Mouse (Mus musculus) forebrain, embryonic 10.5 days (tissue): ENCODE measurements around the gene 4930572O03Rik. TPM values are rescaled to one million over a fixed set of nuclear protein-coding genes. Genes with fewer than 3 reads are reported as not detected.
"Not testable (repeated sequence)": the region's sequence is repeated elsewhere in the genome, so short reads cannot be mapped to it uniquely, and the experiment has no call there.

ENCODE experiments used
- DNase-seq: peaks from one replicate; pipeline ENCODE4 v3.0.0-alpha.2; 2017; ENCODE audit warnings: low spot score; ENCODE audit errors: extremely low spot score
- H3K27ac ChIP-seq: fragments of 300-500 bp; sonication (generic); 2 replicates; pipeline ENCODE4 v1.5.1; 2016; ENCODE audit warnings: mild to moderate bottlenecking
- H3K27me3 ChIP-seq: fragments of 300-500 bp; sonication (generic); 2 replicates; pipeline ENCODE4 v1.6.1; 2016; ENCODE audit warnings: mild to moderate bottlenecking; ENCODE audit not compliant: poor library complexity, severe bottlenecking
- H3K36me3 ChIP-seq: fragments of 300-500 bp; sonication (generic); replicated peaks from 2 replicates; pipeline ENCODE4 v1.6.1; 2016; ENCODE audit warnings: mild to moderate bottlenecking, moderate library complexity
- H3K4me1 ChIP-seq: fragments of 300-500 bp; sonication (generic); 2 replicates; pipeline ENCODE4 v1.6.1; 2016
- H3K4me3 ChIP-seq: fragments of 300-500 bp; sonication (generic); 2 replicates; pipeline ENCODE4 v1.5.1; 2016; ENCODE audit warnings: mild to moderate bottlenecking, moderate library complexity
- H3K9me3 ChIP-seq: fragments of 300-500 bp; sonication (generic); 2 replicates; pipeline ENCODE4 v1.6.1; 2016; ENCODE audit warnings: mild to moderate bottlenecking, moderate library complexity
- WGBS: fragments of 180-500 bp; shearing (Covaris S2); methylation state at CpG from one replicate; pipeline ENCODE4 v1.1.7; 2016; 5-methylcytosine and 5-hydroxymethylcytosine counted together
- polyA plus RNA-seq: library from polyadenylated mRNA; unstranded; fragments of >200 nt; fragmentation: Nextera tagmentation; extraction: Ambion mirVana; gene quantifications from 2 replicates; pipeline ENCODE4 v1.2.1, GENCODE M21; 2016

Gene 4930572O03Rik
- polyA plus RNA-seq, 1 experiment from 2014 or later: not detected

DNA sequence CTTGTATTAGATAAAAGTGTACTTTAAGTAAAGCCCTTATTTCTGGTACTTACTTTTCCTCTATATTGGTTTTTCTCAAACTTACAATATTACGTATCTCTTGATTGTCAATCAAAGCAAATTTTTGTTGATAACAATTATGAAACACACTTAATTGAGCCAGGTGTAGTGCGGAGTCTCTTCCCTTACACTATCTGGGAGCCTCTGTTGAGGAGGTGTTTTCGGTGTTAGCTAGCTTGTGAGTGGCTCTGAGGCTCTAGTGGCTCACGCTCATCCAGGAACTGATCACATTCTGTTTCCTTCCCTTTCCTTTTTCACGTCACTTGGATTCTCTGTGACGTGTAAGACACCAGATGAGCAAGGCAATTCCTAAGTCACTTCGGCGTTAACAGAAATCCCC, 53.3 kb downstream of the 4930572O03Rik start:
- H3K4me3 ChIP-seq, H3K27me3 ChIP-seq, H3K4me1 ChIP-seq, H3K27ac ChIP-seq, DNase-seq, H3K36me3 ChIP-seq: not testable (repeated sequence)
- WGBS: 77% methylated on average over 8 of the region's 8 CpGs
- H3K9me3 ChIP-seq: peaks cover 63% of the 10 kb centered on the region

DNA sequence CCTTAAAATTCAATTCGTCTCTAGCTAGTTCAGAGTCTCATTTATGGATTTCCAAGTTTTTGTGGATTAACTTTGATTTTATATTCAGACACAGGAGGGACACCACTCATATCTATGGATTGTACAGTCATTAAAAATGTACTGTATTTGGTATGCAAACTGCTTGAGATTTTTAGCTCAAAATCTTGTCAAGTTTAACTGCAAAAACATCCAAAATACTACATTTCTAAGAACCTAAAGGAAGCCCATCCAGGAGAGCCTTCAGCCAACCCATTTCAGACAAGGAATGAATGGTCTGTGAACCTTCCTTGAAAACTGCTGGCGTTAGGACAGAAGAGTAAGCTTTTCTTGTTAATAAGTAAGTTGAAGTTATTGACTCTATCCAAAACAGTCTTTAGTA, 53.9 kb downstream of the 4930572O03Rik start:
- WGBS: 72% methylated on average over 2 of the region's 2 CpGs
- not testable (repeated sequence) for H3K4me3 ChIP-seq, H3K36me3 ChIP-seq, H3K27ac ChIP-seq, DNase-seq, H3K4me1 ChIP-seq, H3K27me3 ChIP-seq
- H3K9me3 ChIP-seq: peaks cover 63% of the 10 kb centered on the region

DNA sequence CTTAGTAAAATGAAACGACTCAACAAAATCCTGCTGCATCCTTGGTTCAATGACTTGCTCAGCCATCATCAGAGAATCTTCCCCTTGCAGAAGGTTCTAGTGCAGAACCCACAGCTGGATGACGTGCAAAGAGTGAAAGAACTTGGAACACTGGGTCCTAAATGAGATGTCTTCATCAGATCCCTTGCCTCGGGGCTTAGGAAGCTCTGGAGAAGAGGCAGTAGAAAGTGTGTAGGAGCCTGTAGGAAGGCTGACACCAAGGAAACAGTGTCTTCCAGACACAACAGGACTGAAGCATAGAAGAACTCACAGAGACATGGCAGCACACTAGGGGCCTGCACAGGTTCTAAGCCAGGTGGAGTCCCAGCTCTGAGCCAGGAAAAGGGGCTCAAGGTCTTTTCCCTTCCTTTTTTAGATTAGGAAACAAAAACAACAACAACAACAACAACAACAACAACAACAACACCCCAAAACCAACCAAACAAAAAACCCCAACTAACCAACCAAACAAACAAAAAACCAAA, 54.4 kb downstream of the 4930572O03Rik start:
- H3K27ac ChIP-seq, H3K27me3 ChIP-seq, DNase-seq, H3K4me1 ChIP-seq, H3K36me3 ChIP-seq, H3K4me3 ChIP-seq: not testable (repeated sequence)
- 61% methylated on average over 3 of the region's 3 CpGs for WGBS
- H3K9me3 ChIP-seq: peaks cover 62% of the 10 kb centered on the region

Other genes with a start within 250 kb of the 4930572O03Rik start
- gene Gm21149, start 180.5 kb downstream of the 4930572O03Rik start, polyA plus RNA-seq: not detected in 2 replicates
- gene Gm21190, start 127.8 kb downstream of the 4930572O03Rik start, polyA plus RNA-seq: not detected in 2 replicates
- gene Gm21083, start 79.7 kb downstream of the 4930572O03Rik start, polyA plus RNA-seq: not detected in 2 replicates
- not detected in 2 replicates for gene Speer4d, start 38.0 kb downstream of the 4930572O03Rik start, polyA plus RNA-seq
- gene Speer4c, start 57.2 kb upstream of the 4930572O03Rik start, polyA plus RNA-seq: not detected in 2 replicates